Mouse (Mus musculus) forebrain, embryonic 10.5 days (tissue): ENCODE measurements around the gene Gnat1. TPM values are rescaled to one million over a fixed set of nuclear protein-coding genes. Genes with fewer than 3 reads are reported as not detected.

Source experiments
- DNase-seq: peaks from one replicate; pipeline ENCODE4 v3.0.0-alpha.2; 2017; ENCODE audit warnings: low spot score; ENCODE audit errors: extremely low spot score
- H3K27ac ChIP-seq: fragments of 300-500 bp; sonication (generic); 2 replicates; pipeline ENCODE4 v1.5.1; 2016; ENCODE audit warnings: mild to moderate bottlenecking
- H3K27me3 ChIP-seq: fragments of 300-500 bp; sonication (generic); 2 replicates; pipeline ENCODE4 v1.6.1; 2016; ENCODE audit warnings: mild to moderate bottlenecking; ENCODE audit not compliant: poor library complexity, severe bottlenecking
- H3K36me3 ChIP-seq: fragments of 300-500 bp; sonication (generic); replicated peaks from 2 replicates; pipeline ENCODE4 v1.6.1; 2016; ENCODE audit warnings: mild to moderate bottlenecking, moderate library complexity
- H3K4me1 ChIP-seq: fragments of 300-500 bp; sonication (generic); 2 replicates; pipeline ENCODE4 v1.6.1; 2016
- H3K4me3 ChIP-seq: fragments of 300-500 bp; sonication (generic); 2 replicates; pipeline ENCODE4 v1.5.1; 2016; ENCODE audit warnings: mild to moderate bottlenecking, moderate library complexity
- H3K9me3 ChIP-seq: fragments of 300-500 bp; sonication (generic); 2 replicates; pipeline ENCODE4 v1.6.1; 2016; ENCODE audit warnings: mild to moderate bottlenecking, moderate library complexity
- WGBS: fragments of 180-500 bp; shearing (Covaris S2); methylation state at CpG from one replicate; pipeline ENCODE4 v1.1.7; 2016; 5-methylcytosine and 5-hydroxymethylcytosine counted together
- polyA plus RNA-seq: library from polyadenylated mRNA; unstranded; fragments of >200 nt; fragmentation: Nextera tagmentation; extraction: Ambion mirVana; gene quantifications from 2 replicates; pipeline ENCODE4 v1.2.1, GENCODE M21; 2016

The Gnat1 gene
- polyA plus RNA-seq, 1 experiment from 2014 or later = 4.1 TPM

DNA sequence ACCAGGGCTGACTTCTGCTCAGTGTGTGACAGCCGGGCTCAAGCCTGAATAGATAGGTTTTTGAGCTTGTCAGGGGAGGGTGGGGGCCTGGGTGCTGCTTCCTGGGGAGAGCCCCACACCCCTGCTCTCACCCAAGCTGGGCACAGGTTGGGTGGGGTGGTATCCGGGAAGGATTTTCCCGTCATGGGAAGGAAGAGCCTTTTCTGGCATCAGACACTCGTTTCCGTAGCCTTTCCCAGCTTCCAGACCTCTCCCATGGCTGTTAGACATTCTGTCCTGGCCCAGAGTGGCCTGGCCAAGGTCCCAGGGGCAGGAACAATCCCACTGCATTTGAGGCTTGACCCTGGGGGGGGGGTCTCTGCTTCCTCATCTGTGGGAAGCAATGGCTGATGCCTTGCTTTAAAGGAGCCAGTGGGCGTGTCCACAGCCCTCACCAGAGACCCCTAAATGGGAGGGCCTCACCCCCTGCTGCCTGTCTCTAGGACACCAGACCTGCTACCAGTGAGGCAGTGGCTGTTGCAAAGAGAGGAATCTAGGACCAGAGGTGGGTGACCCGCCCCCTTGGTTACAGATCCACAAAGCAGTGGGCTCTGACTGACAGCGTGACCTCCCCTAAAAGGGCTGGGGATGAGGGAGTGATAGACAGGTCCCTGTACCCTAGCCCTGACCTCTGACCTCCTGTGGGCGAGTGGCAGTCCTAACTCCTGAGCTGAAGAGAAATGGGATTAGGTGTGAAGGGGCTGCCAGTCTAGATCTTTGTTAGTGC, 17.5 kb upstream of the Gnat1 start:
- H3K4me3 ChIP-seq = peak overlapping the region; percentile 36
- 15% methylated on average over 9 of the region's 9 CpGs for WGBS
- no peaks in the 10 kb centered on the region for H3K9me3 ChIP-seq
- H3K4me1 ChIP-seq = peaks cover 93% of the 10 kb centered on the region
- H3K27me3 ChIP-seq = peaks cover 9% of the 10 kb centered on the region; the same call in 1 of the 2 replicates
- peak overlapping the region; percentile 82 for H3K27ac ChIP-seq
- DNase-seq = peak; percentile 67
- H3K36me3 ChIP-seq = peaks cover 63% of the 10 kb centered on the region

DNA sequence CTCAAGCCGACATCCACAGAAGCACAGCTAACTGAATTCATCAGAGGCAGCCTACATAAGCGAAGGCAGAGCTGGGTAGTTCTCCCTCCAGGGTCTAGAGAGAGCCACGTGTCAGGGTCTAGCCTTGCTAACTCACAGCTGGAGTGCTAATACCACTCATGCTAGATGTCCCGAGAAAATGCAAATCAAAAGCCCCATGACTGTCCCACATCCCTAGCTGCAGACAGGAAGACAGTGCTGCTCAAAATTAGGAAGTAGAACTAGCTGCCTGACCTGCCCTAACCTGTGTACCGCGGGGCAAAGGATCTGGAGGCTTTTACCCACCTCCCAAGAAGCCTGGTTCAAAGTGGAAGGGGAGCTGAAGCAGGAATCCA, 16.6 kb upstream of the Gnat1 start:
- DNase-seq = no peak
- Histone ChIP-seq H3K4me3 (no peak overlapping the region), H3K27ac (peak overlapping the region; percentile 82), H3K4me1 (peaks cover 84% of the 10 kb centered on the region), H3K27me3 (peaks cover 9% of the 10 kb centered on the region; the same call in 1 of the 2 replicates), H3K36me3 (peaks cover 64% of the 10 kb centered on the region), H3K9me3 (no peaks in the 10 kb centered on the region)
- WGBS = 41% methylated on average over 6 of the region's 6 CpGs

DNA sequence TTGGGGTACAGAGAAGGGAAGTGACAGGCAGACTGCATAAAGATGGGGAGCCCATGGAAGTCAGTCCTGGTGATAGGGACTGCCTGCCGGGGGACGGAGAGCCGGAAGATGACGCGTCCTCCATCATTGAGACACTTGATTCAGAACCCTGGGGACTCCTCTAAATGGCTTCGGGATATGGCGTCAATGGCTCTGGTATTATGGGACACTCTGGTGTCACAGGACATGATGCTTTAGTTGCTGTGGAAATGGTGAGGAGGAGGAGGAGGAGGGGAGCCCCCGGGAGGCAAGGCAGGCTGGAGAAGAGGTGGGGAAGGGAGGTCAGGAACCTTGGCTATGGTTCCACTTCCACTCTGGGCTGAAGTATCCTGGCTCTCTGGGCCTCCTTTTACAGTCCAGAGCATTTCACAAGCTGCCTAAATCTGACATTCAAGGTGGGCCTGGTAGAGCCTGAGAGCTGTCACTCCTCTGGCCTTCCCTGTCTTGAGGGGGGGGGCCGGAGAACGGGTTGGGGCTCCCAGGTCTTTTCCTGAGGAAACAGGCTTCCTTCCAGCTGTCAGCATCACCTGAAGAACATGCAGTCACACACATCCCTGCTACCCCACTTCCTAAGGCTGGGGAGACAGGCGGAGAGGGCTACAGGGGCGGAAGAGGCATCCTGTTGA, 16.1 kb upstream of the Gnat1 start:
- Histone ChIP-seq H3K9me3 (no peaks in the 10 kb centered on the region), H3K27ac (peak overlapping the region; percentile 82), H3K36me3 (peaks cover 65% of the 10 kb centered on the region), H3K27me3 (peaks cover 7% of the 10 kb centered on the region; the same call in 1 of the 2 replicates), H3K4me1 (peaks cover 79% of the 10 kb centered on the region), H3K4me3 (no peak overlapping the region)
- 87% methylated on average over 12 of the region's 12 CpGs for WGBS
- DNase-seq = no peak

DNA sequence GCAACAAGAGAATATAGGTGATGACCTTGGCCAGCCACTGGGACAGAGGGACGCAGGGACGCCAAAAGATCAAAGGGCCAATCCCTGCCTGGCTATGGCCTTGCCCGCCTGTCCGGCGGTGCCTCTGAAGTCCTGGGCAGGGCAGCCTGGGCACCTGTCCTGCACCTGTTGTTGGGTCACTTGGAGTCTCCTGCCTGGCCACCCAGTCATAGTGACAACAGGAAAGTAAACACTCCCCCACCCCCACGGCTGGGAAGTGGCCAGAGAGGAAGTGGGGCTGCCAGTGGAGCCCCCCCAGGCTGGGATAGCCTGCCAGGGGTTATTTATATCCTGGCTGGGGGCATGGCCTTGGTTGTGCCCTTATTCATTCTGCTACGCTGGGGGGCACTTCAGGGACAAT, 15.1 kb upstream of the Gnat1 start:
- Histone ChIP-seq H3K9me3 (no peaks in the 10 kb centered on the region), H3K4me1 (peaks cover 69% of the 10 kb centered on the region), H3K4me3 (no peak overlapping the region), H3K36me3 (peaks cover 68% of the 10 kb centered on the region), H3K27ac (peak overlapping the region; percentile 82), H3K27me3 (no peaks in the 10 kb centered on the region)
- 71% methylated on average over 7 of the region's 7 CpGs for WGBS
- no peak for DNase-seq

DNA sequence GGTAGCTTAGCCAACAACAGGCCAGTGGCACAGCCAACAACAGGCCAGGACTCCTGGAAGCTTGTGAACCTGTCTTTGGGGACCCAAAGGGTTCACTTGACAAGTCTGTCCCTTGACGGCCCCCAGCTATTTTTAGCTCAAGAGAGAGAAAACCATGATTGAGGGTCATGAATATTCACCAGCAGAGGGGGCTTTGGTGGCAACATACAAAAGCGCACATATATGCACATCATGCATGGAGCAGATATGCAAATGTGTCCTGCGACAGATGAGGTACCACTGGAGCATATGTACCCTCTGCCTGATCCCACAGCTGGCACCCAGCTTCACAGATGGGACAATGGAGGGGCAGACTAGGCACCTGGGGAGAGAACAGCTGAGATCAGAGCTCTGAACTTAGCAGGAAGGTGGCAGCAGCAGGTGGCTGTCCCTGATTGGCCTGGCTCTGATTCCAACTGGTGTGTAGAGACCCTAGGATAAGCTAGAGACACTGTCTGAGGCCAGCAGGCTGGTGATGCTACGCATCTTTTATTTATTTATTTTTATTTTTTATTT, 14.0 kb upstream of the Gnat1 start:
- Histone ChIP-seq H3K27ac (peak overlapping the region; percentile 46), H3K4me3 (no peak overlapping the region), H3K9me3 (no peaks in the 10 kb centered on the region), H3K36me3 (peaks cover 79% of the 10 kb centered on the region), H3K27me3 (no peaks in the 10 kb centered on the region), H3K4me1 (peaks cover 58% of the 10 kb centered on the region)
- no peak for DNase-seq
- WGBS = 84% methylated on average over 4 of the region's 4 CpGs

DNA sequence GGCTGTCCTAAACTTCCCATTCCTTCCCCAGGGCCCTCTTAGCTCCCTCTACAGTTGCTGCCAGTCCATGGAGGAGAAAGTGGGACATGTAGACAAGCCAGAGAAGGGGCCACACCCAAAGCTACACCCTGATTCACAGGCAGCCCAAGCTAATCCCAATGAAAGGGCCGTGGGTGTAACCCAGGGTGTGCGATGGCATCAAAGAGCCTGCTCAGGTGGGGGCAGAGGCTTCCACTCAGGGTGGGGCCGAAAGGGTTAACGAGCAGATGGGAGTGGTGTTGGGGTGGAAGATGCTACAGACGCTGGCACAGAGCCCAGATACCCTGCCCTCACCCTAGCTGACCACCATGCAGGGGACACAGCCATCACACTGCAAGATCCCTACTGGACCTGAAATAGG, 13.3 kb upstream of the Gnat1 start:
- Histone ChIP-seq H3K9me3 (no peaks in the 10 kb centered on the region), H3K4me1 (peaks cover 51% of the 10 kb centered on the region), H3K27ac (peak overlapping the region; percentile 46), H3K36me3 (peaks cover 87% of the 10 kb centered on the region), H3K4me3 (no peak overlapping the region), H3K27me3 (no peaks in the 10 kb centered on the region)
- DNase-seq = no peak
- WGBS = 79% methylated on average over 5 of the region's 5 CpGs

DNA sequence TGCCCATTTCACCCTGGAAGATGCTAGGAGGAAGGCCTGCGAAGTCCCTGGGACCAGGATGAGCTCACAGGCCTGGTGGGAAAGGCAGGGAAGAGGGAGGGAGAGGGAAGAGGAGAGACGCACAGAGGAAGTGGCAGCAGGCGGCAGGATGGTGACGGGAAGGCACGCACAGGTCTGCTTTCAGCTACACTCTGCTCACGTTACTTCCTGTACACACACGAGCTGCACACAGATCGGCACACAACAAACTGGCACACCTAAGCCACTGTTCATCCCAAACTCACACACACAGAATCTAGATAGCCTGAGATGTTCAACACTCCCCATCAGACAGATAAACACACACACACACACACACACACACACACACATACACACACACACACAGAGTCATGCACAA, 10.9 kb upstream of the Gnat1 start:
- DNase-seq = no peak

DNA sequence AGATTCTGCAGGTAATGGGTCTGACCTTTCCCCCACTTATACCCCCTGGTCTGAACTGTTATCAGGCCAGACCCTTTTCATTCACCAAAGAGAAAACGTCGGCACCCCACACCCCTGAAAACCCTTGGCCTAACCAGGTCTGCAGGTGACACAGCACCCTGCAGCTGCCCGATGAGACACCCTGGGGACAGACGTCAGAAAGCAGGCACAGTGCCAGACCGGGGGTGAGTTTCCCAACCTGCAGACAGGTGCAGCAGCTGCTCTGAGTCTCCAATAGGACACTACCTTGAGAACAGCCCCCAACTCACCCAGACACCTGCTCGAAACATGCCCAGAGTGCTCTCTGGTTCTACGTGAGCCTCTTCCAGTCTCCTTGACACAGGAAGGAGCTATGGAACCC, 9.4 kb upstream of the Gnat1 start:
- Histone ChIP-seq H3K9me3 (no peaks in the 10 kb centered on the region), H3K4me3 (no peak overlapping the region), H3K27ac (no peak overlapping the region), H3K27me3 (no peaks in the 10 kb centered on the region), H3K36me3 (peaks cover 98% of the 10 kb centered on the region), H3K4me1 (peaks cover 40% of the 10 kb centered on the region)
- no peak for DNase-seq
- WGBS = 87% methylated on average over 7 of the region's 7 CpGs

More for the DNA sequence above, 10.9 kb upstream of the Gnat1 start:
- Histone ChIP-seq H3K4me3 (no peak overlapping the region), H3K27ac (0 out of 2 replicates have a peak overlapping the region, but pooled peaks have one; percentile 48), H3K9me3 (no peaks in the 10 kb centered on the region), H3K36me3 (peaks cover 98% of the 10 kb centered on the region), H3K27me3 (no peaks in the 10 kb centered on the region), H3K4me1 (peaks cover 48% of the 10 kb centered on the region)
- WGBS = 88% methylated on average over 8 of the region's 8 CpGs

DNA sequence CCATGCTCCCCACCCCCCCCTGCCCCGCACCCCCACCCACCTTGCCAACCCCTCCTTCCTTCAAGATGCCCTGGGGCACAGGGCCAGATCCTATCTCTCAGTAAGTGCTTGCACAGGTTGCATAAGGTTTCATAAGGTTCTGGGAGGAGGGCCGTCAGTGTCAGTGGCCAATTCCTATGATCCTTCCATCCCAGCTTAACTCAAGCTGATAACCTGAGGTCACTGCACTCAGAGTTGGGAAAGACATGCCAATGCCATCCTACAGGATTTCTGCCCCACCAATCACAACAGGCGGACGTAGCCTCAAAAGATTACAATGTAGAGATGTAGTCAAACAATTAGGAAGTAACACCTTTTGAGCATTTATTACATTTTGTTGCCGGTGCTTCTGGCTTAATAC, 8.9 kb upstream of the Gnat1 start:
- H3K36me3 ChIP-seq = peaks cover 99% of the 10 kb centered on the region

DNA sequence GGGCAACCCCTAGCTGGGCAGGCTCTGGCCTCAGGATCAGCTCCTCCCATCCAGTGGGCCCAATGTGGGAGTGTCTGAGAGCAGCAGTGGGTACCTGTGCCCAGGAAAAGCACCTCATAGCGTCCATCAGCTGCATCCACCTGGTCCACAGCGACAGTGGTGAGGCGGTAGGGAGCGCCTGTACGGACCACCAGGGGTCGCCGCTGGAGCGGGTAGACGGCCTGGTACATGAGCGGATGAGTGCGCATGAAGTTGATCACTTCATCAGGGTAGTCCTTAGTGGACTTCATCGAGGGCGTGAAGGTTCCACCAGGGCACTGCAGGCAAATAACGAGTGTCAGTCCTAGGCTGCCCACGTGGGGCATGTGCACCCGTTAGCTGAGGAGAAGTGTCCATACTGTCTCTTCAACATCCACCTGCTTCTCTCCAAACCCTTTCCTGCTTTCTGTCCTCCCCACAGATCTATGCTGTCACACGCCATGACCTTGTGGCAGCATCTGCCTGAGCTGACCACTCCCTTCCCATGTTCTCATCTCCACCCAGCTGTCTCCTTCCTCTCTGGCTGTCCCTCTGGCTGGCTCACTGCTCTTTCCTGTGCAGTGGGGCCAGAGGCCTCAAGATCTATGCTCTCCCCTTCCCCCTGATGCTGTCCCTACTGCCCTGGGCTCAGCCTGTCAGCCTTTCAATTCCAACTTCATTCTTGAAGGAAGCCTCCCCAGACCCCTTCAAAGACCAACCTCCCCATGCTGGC, 5.9 kb upstream of the Gnat1 start:
- 0 out of 2 replicates have a peak overlapping the region, but pooled peaks have one; percentile 48 for H3K27ac ChIP-seq
- H3K4me3 ChIP-seq = no peak overlapping the region
- peak; percentile 67 for DNase-seq
- WGBS = 33% methylated on average over 17 of the region's 17 CpGs
- no peaks in the 10 kb centered on the region for H3K9me3 ChIP-seq
- H3K36me3 ChIP-seq = peaks cover 90% of the 10 kb centered on the region
- peaks cover 31% of the 10 kb centered on the region for H3K4me1 ChIP-seq
- H3K27me3 ChIP-seq = no peaks in the 10 kb centered on the region

More for the DNA sequence above, 8.9 kb upstream of the Gnat1 start:
- H3K27ac ChIP-seq = no peak overlapping the region
- WGBS = 91% methylated on average over 5 of the region's 5 CpGs
- no peak for DNase-seq
- no peaks in the 10 kb centered on the region for H3K27me3 ChIP-seq
- no peaks in the 10 kb centered on the region for H3K9me3 ChIP-seq
- peaks cover 36% of the 10 kb centered on the region for H3K4me1 ChIP-seq
- no peak overlapping the region for H3K4me3 ChIP-seq

DNA sequence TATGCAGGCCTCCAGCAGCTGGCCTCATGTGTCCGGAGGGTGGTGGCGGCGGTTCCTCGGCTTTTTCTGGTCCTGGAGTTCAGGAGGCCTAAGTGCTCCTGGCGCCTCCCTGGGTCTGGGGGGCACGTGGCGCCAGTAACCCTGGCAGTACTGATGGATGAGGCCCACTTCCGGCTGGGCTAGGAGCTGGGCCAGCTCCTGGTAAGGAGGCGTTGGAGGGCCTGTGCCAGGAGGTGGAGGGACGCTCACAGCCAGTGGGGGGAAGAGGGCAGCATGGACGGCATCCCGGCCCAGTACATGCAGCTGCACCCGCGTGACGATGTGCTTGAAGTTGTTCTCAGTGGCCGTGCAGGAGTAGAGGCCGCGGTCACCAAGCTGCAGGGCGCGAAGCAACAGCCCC, 2.9 kb upstream of the Gnat1 start:
- H3K27me3 ChIP-seq = peaks cover 10% of the 10 kb centered on the region
- H3K27ac ChIP-seq = no peak overlapping the region
- no peak for DNase-seq
- H3K4me3 ChIP-seq = no peak overlapping the region
- no peaks in the 10 kb centered on the region for H3K9me3 ChIP-seq
- 94% methylated on average over 20 of the region's 20 CpGs for WGBS
- H3K4me1 ChIP-seq = peaks cover 31% of the 10 kb centered on the region
- H3K36me3 ChIP-seq = peaks cover 60% of the 10 kb centered on the region

DNA sequence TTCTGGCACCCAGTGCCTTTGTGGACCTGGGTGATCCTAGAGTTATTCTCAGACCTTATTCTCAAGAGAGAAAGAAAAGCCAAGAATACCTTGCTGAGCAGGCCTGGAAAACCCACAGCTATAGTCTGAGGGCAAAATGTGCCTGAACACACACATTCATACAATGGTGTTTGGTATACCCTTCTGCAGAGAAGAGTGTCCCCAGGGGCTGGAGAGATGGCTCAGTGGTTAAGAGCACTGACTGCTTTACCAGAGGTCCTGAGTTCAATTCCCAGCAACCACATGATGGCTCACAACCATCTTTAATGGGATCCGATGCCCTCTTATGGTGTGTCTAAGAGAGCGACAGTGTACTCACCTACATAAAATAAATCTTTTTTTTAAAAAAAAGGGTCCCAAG, 651 bp downstream of the Gnat1 start:
- peaks cover 36% of the 10 kb centered on the region for H3K4me1 ChIP-seq
- no peak overlapping the region for H3K4me3 ChIP-seq
- H3K9me3 ChIP-seq = no peaks in the 10 kb centered on the region
- H3K27ac ChIP-seq = no peak overlapping the region
- H3K27me3 ChIP-seq = peaks cover 45% of the 10 kb centered on the region
- DNase-seq = no peak
- 94% methylated on average over 2 of the region's 2 CpGs for WGBS
- peaks cover 25% of the 10 kb centered on the region for H3K36me3 ChIP-seq
